Mouse (Mus musculus): ENCODE data around the gene Gpsm3.

- TF ChIP-seq POLR2A (IDR thresholded peaks at IDR 0.05; ENCODE audit: borderline replicate concordance, extremely low read depth, low read depth, low read length) (no peak), CTCF (IDR thresholded peaks at IDR 0.05; ENCODE audit: insufficient read depth, low read length) (no peak)
Measured at GRCm38 (mm10) chr17:34557411-34557810, 32.2 kb upstream of the Gpsm3 start.

Data from lung, adult 2 months (tissue).